Mouse (Mus musculus): ENCODE measurements around the gene Bsg. TPM values are rescaled to one million over a fixed set of nuclear protein-coding genes. Genes with fewer than 3 reads are reported as not detected.

Gene Bsg
- polyA plus RNA-seq, 1 experiment from 2014 or later, result 551 TPM

DNA sequence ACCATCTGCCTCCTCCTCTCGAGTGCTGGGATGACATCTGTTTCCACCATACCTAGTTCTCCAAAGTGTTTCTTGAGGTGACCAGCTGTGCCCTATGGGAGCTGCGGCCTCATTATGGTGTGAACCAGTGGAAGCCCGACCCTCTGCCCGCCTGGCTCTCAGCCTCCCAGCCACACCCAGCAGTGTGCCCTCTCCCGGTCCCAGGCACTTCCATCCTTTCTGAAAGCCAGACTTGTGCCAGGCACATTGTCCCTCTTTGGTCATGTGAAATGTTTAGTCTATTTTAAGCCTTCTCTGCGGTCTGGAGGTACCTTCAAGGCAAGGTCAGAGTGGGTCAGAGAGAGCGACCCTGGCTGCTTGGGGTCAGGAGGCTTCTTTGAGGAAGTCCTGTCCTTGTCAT, 19.4 kb downstream of the Bsg start:
- H3K9ac ChIP-seq (ENCODE audit: low read length), result no peak overlapping the region
- no peaks in the 10 kb centered on the region for H3K36me3 ChIP-seq (ENCODE audit: control insufficient read depth, insufficient read depth, low read length)
- ATAC-seq (replicated peaks; ENCODE audit: low FRiP score), result no peak
- WGBS, result 87% methylated on average over 7 of the region's 7 CpGs
- peaks cover 2% of the 10 kb centered on the region for H3K27me3 ChIP-seq (ENCODE audit: control insufficient read depth, insufficient read depth, low read length)
- no peak overlapping the region for H3K27ac ChIP-seq (ENCODE audit: low read depth, low read length)
- no peak for DNase-seq (ENCODE audit: low spot score)
- no peaks in the 10 kb centered on the region for H3K4me1 ChIP-seq (replicated peaks; ENCODE audit: control insufficient read depth, insufficient read depth, low read length)
- no peak overlapping the region for H3K4me2 ChIP-seq (ENCODE audit: low read depth, low read length, severe bottlenecking)
- no peaks in the 10 kb centered on the region for H3K9me3 ChIP-seq (ENCODE audit: control insufficient read depth, low read length)
- H3K4me3 ChIP-seq (ENCODE audit: low read depth, low read length), result no peak overlapping the region

DNA sequence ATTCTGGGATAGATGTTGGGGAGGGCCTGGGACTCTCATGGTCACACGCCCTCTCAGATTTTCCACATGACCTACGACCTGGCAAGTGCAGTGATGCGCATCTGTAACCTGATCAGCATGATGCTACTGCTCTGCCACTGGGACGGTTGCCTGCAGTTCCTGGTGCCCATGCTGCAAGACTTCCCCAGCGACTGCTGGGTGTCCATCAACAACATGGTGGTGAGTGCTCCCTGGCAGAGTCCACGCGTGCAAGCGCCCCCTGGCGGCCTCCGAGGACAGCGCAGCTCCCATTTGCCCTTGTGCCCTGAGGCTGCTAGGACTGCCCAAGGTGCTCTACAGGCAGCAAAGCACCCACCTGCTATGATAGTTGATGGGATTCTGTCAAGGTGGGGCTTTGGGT, 21.8 kb downstream of the Bsg start:
- no peaks in the 10 kb centered on the region for H3K27me3 ChIP-seq (ENCODE audit: control insufficient read depth, insufficient read depth, low read length)
- DNase-seq (ENCODE audit: low spot score), result peak; percentile 74

DNA sequence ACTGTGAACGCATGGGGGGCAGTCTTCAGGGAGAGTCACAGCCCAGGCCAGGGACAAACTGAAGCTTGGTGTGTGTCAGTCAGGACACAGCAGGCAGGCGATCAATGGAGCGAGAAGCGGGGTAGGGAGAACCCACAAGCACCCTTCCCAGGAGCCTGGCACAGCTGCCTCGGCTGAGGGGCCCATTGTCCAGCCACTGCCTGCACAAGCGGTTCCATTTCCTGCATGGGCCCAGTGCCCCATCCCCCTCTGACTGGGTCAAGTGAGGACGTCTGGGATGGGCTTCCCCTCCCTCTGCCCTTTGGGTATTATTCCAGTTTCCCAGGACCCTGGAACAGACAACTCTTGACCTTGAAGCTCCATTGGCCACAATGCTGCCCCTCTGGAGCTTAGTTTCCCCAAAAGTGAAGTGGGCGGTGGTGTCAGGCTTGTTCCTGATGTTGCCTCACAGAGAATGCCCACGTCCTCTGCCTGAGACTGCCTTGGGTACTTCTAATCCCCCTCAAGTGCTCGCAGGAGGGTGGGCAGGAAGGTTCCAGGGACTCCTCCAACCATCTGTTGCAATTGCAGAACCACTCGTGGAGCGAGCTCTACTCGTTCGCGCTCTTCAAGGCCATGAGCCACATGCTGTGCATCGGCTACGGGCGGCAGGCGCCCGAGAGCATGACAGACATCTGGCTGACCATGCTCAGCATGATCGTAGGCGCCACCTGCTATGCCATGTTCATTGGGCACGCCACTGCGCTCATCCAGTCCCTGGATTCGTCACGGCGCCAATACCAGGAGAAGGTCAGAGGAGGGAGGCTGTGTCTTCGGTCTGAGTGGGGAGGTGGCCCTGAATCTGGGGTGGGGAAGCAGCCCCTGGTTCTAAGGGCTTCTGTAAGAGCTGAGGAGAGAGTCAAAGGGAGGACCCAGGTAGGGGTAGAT, 24.3 kb downstream of the Bsg start:
- no peaks in the 10 kb centered on the region for H3K4me1 ChIP-seq (replicated peaks; ENCODE audit: control insufficient read depth, insufficient read depth, low read length)
- ATAC-seq (replicated peaks; ENCODE audit: low FRiP score) (no peak), DNase-seq (ENCODE audit: low spot score) (no peak)
- H3K27ac ChIP-seq (ENCODE audit: low read depth, low read length), result no peak overlapping the region
- H3K9ac ChIP-seq (ENCODE audit: low read length), result no peak overlapping the region
- H3K27me3 ChIP-seq (ENCODE audit: control insufficient read depth, insufficient read depth, low read length), result no peaks in the 10 kb centered on the region
- no peaks in the 10 kb centered on the region for H3K36me3 ChIP-seq (ENCODE audit: control insufficient read depth, insufficient read depth, low read length)
- no peaks in the 10 kb centered on the region for H3K9me3 ChIP-seq (ENCODE audit: control insufficient read depth, low read length)
- H3K4me3 ChIP-seq (ENCODE audit: low read depth, low read length), result no peak overlapping the region
- WGBS, result 80% methylated on average over 28 of the region's 28 CpGs
- H3K4me2 ChIP-seq (ENCODE audit: low read depth, low read length, severe bottlenecking), result no peak overlapping the region

More for the DNA sequence above, 21.8 kb downstream of the Bsg start:
- no peak overlapping the region for H3K4me2 ChIP-seq (ENCODE audit: low read depth, low read length, severe bottlenecking)
- no peaks in the 10 kb centered on the region for H3K4me1 ChIP-seq (replicated peaks; ENCODE audit: control insufficient read depth, insufficient read depth, low read length)
- H3K9me3 ChIP-seq (ENCODE audit: control insufficient read depth, low read length), result no peaks in the 10 kb centered on the region
- no peak overlapping the region for H3K4me3 ChIP-seq (ENCODE audit: low read depth, low read length)
- ATAC-seq (replicated peaks; ENCODE audit: low FRiP score), result no peak
- no peak overlapping the region for H3K9ac ChIP-seq (ENCODE audit: low read length)
- H3K36me3 ChIP-seq (ENCODE audit: control insufficient read depth, insufficient read depth, low read length), result no peaks in the 10 kb centered on the region
- no peak overlapping the region for H3K27ac ChIP-seq (ENCODE audit: low read depth, low read length)
- WGBS, result 30% methylated on average over 11 of the region's 11 CpGs

DNA sequence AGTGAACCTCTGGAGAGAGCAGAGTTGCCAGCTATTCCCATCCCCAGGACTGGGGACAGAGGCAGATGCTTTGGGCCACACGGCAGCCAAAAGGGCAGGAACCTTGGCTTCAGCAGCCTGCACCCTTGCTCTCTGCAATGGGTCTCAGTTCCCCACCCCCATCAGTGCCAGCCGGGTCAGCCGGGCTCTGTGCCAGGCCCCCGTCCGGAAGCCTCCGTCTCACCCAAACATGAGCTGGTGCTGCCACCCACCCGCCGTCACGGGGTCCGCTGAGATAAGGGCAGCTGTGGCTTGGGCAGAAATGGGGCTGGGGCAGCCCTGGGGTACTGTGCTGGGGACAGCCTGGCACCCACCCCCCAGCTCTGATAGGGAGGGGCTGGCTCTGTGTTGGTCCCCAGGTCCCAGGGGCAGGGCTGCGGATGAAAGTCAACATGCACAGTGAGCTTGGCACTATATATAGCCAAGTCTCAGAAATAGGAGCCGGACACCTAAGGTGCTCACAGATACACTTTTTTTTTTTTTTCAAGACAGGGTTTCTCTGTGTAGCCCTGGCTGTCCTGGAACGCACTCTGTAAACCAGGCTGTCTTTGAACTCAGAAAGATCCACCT, 25.2 kb downstream of the Bsg start:
- Histone ChIP-seq H3K9ac (ENCODE audit: low read length) (no peak overlapping the region), H3K4me1 (replicated peaks; ENCODE audit: control insufficient read depth, insufficient read depth, low read length) (no peaks in the 10 kb centered on the region), H3K9me3 (ENCODE audit: control insufficient read depth, low read length) (no peaks in the 10 kb centered on the region), H3K27me3 (ENCODE audit: control insufficient read depth, insufficient read depth, low read length) (no peaks in the 10 kb centered on the region), H3K27ac (ENCODE audit: low read depth, low read length) (no peak overlapping the region), H3K36me3 (ENCODE audit: control insufficient read depth, insufficient read depth, low read length) (no peaks in the 10 kb centered on the region), H3K4me2 (ENCODE audit: low read depth, low read length, severe bottlenecking) (no peak overlapping the region), H3K4me3 (ENCODE audit: low read depth, low read length) (no peak overlapping the region)
- ATAC-seq (replicated peaks; ENCODE audit: low FRiP score) (no peak), DNase-seq (ENCODE audit: low spot score) (no peak)
- WGBS, result 90% methylated on average over 13 of the region's 13 CpGs

DNA sequence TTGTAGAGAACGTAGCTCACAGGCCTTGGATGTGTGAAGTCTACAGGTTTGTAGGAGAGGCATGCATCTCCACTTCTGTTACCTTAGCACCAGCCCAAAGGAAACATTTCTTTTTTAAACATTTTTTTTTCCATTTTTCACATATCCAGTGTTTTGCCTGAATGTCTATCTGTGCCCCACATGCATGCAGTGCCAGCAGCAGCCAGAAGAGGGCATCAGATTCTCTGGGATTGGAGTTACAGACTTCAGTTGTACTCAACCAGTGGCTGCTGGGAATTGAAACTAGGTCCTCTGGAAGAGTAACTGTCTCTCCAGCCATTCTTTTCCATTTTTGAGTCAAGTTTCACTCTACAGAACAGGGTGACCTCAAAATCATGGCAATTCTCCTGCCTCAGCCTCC, 28.2 kb downstream of the Bsg start:
- Histone ChIP-seq H3K36me3 (ENCODE audit: control insufficient read depth, insufficient read depth, low read length) (peaks cover 7% of the 10 kb centered on the region), H3K27ac (ENCODE audit: low read depth, low read length) (no peak overlapping the region), H3K4me2 (ENCODE audit: low read depth, low read length, severe bottlenecking) (no peak overlapping the region), H3K4me3 (ENCODE audit: low read depth, low read length) (no peak overlapping the region), H3K9ac (ENCODE audit: low read length) (no peak overlapping the region), H3K9me3 (ENCODE audit: control insufficient read depth, low read length) (no peaks in the 10 kb centered on the region), H3K4me1 (replicated peaks; ENCODE audit: control insufficient read depth, insufficient read depth, low read length) (no peaks in the 10 kb centered on the region), H3K27me3 (ENCODE audit: control insufficient read depth, insufficient read depth, low read length) (peaks cover 2% of the 10 kb centered on the region; the same call in 1 of the 2 replicates)
- no peak for ATAC-seq (replicated peaks; ENCODE audit: low FRiP score)
- 100% methylated on average over 1 of the region's 1 CpGs for WGBS
- no peak for DNase-seq (ENCODE audit: low spot score)

DNA sequence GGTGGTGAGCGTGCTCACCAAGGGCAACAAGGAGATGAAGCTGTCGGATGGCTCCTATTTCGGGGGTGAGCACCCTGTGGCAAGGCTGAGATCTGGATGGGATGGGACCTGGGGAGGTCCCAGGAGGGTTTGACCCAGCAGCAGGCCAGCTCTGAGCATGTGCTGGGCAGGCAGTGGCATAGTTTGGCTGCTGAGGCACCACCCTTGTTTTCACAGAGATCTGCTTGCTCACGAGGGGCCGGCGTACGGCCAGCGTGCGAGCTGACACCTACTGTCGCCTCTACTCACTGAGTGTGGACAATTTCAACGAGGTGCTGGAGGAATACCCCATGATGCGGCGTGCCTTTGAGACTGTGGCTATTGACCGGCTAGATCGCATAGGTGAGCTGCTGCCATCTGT, 29.6 kb downstream of the Bsg start:
- H3K27me3 ChIP-seq (ENCODE audit: control insufficient read depth, insufficient read depth, low read length), result peaks cover 2% of the 10 kb centered on the region; the same call in 1 of the 2 replicates
- no peak overlapping the region for H3K4me3 ChIP-seq (ENCODE audit: low read depth, low read length)
- DNase-seq (ENCODE audit: low spot score), result no peak
- no peaks in the 10 kb centered on the region for H3K4me1 ChIP-seq (replicated peaks; ENCODE audit: control insufficient read depth, insufficient read depth, low read length)
- H3K4me2 ChIP-seq (ENCODE audit: low read depth, low read length, severe bottlenecking), result no peak overlapping the region
- H3K27ac ChIP-seq (ENCODE audit: low read depth, low read length), result no peak overlapping the region
- WGBS, result 96% methylated on average over 15 of the region's 15 CpGs
- peaks cover 19% of the 10 kb centered on the region for H3K36me3 ChIP-seq (ENCODE audit: control insufficient read depth, insufficient read depth, low read length)
- no peak overlapping the region for H3K9ac ChIP-seq (ENCODE audit: low read length)
- H3K9me3 ChIP-seq (ENCODE audit: control insufficient read depth, low read length), result peaks cover 2% of the 10 kb centered on the region; the same call in 1 of the 2 replicates
- ATAC-seq (replicated peaks; ENCODE audit: low FRiP score), result no peak

DNA sequence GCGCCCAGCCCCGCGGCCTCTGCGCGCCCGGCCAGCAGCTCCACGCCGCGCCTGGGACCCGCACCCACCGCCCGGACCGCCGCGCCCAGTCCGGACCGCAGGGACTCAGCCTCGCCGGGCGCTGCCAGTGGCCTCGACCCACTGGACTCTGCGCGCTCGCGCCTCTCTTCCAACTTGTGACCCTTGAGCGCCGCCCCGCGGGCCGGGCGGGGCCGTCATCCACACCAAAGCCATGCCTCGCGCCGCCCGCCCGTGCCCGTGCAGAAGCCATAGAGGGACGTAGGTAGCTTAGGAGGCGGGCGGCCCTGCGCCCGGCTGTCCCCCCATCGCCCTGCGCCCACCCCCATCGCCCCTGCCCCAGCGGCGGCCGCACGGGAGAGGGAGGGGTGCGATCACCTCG, 31.1 kb downstream of the Bsg start:
- H3K4me3 ChIP-seq (ENCODE audit: low read depth, low read length), result no peak overlapping the region
- peaks cover 34% of the 10 kb centered on the region for H3K36me3 ChIP-seq (ENCODE audit: control insufficient read depth, insufficient read depth, low read length)
- no peak overlapping the region for H3K27ac ChIP-seq (ENCODE audit: low read depth, low read length)
- H3K4me1 ChIP-seq (replicated peaks; ENCODE audit: control insufficient read depth, insufficient read depth, low read length), result no peaks in the 10 kb centered on the region
- H3K27me3 ChIP-seq (ENCODE audit: control insufficient read depth, insufficient read depth, low read length), result peaks cover 2% of the 10 kb centered on the region; the same call in 1 of the 2 replicates
- 27% methylated on average over 50 of the region's 52 CpGs for WGBS
- H3K4me2 ChIP-seq (ENCODE audit: low read depth, low read length, severe bottlenecking), result no peak overlapping the region
- H3K9me3 ChIP-seq (ENCODE audit: control insufficient read depth, low read length), result peaks cover 7% of the 10 kb centered on the region; the same call in 1 of the 2 replicates
- DNase-seq (ENCODE audit: low spot score), result no peak
- H3K9ac ChIP-seq (ENCODE audit: low read length), result no peak overlapping the region
- no peak for ATAC-seq (replicated peaks; ENCODE audit: low FRiP score)

DNA sequence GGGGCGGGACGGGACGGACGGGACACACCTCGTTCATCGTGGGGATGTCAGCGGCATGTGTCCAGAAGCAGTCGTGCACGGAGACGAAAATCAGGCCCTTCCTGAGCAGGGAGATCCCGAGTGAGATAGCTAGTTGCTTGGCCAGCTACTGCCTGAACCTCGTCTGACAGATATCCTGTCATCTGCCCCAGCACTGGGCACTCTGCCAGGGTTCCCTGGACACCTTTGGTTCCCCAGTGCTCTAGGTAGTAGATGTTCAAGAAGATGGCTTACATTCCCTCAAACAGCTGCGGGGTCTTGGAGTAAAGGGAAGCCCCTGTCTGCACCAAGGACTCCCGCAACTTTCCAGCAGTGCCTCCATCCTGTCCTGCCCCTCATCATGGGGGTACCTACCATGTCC, 32.4 kb downstream of the Bsg start:
- Histone ChIP-seq H3K4me2 (ENCODE audit: low read depth, low read length, severe bottlenecking) (no peak overlapping the region), H3K36me3 (ENCODE audit: control insufficient read depth, insufficient read depth, low read length) (peaks cover 40% of the 10 kb centered on the region), H3K27ac (ENCODE audit: low read depth, low read length) (no peak overlapping the region), H3K9ac (ENCODE audit: low read length) (no peak overlapping the region), H3K27me3 (ENCODE audit: control insufficient read depth, insufficient read depth, low read length) (peaks cover 2% of the 10 kb centered on the region; the same call in 1 of the 2 replicates), H3K9me3 (ENCODE audit: control insufficient read depth, low read length) (peaks cover 7% of the 10 kb centered on the region; the same call in 1 of the 2 replicates), H3K4me3 (ENCODE audit: low read depth, low read length) (no peak overlapping the region), H3K4me1 (replicated peaks; ENCODE audit: control insufficient read depth, insufficient read depth, low read length) (no peaks in the 10 kb centered on the region)
- ATAC-seq (replicated peaks; ENCODE audit: low FRiP score), result no peak
- WGBS, result 94% methylated on average over 14 of the region's 14 CpGs
- DNase-seq (ENCODE audit: low spot score), result no peak

Data from forebrain, embryonic 11.5 days (tissue).